Mouse (Mus musculus) urinary bladder, postnatal 14 days (tissue): Measurements from ENCODE around the gene Mrgpra2b.
"Not testable (repeated sequence)": the region's sequence is repeated elsewhere in the genome, so short reads cannot be mapped to it uniquely, and the experiment has no call there.

Source experiments
- DNase-seq: peaks from one replicate; pipeline ENCODE4 v3.0.0; 2021; ENCODE audit warnings: low spot score

Gene Mrgpra2b

DNA sequence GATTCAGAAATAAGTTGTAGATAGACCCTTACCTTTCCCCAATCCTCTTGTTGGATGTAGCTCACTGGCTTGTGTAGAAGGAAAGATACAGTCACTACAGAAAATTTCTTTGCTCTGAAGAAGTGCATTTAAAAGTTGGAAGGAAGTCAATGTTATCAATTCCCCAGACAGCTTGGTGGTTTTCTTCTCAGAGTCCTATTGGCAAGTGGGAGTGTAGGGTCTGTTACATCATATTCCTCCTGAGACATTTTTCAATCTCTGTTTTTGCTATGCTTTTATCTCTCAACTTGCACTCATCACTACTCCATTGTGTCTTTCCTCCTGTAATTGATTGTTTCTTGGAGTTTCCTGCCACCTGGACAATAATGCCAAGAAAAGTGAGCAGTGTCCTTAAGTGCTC is at the start of gene Mrgpra2b:
TSS of gene Mrgpra2b (minus strand) at position 101 of the 400 bp plus-strand sequence.
- no peak for DNase-seq

DNA sequence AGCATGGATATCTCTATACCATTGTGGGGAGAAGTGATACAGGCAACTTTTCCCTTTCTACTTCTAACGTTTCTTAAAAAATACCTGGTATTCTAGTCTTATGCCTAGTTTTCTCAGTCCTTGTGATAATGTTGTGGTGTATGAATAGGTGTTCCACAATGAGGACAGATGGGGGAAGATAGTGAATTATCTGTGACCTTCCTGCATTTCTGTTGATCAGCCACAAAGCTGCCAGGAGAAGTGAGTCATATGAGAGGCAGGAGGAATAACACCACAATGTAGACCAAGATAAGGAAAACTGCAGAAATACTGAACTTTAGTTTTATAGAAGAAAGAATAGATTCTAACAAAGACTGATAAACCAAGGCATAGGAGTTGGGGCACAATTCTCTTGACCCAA is 12.3 kb downstream of the Mrgpra2b start:
- DNase-seq, result no peak

DNA sequence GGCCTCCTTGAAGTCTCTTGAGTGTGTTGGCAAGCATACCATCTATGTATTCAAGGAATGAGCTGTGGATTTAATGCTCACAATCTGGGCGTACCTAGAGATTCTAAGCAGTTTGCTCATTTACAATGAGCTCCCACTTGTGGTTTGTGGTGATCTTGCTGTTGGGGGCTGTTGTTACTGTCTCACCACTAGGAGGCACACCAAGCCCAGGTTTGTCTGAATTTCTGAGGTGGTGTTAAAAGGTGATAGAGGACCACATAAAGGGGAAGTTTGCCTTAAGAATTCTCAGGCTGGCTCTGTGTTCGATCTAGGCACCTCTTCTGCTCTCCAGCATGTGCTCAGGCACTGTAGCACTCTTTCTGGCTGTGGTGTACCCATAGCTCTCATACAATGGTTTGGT is 13.6 kb downstream of the Mrgpra2b start:
- DNase-seq, result no peak

DNA sequence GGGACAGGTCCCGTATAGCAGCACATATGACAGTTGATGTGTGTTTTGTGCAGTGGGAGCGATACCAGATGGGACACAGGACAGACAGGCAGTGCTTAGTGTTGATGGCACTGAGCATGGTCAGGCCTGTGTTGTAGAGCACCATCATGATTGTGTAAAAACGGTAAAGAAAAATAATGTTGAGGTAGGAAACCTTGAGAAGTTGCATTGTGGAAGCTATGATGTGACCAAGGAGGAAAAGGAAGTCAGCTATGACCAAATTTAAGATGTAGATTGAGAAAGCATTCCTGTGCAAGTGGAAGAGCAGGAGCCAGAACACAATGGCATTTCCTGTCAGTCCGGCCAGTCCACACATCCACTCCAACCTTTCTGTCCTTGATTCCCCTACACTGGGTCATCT is 25.7 kb downstream of the Mrgpra2b start:
- DNase-seq, result no peak

DNA sequence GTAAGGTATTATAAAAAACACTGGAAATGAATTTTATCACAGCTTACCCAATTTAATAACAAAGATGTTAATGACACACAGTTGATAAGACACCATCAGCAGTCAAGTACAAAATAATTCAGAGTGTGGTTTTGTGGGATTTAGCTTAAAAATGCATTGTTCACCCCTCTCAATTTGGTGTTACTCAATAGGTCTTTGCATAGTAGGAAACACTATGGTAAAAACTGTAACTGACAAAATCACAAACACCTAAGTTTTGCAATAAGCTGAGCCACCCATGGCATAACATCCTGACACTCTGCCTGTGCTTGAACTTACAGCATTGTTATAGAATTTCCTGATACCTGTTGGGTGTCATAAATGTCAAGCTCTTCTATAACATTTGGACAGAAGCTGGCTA is 37.4 kb downstream of the Mrgpra2b start:
- DNase-seq, result not testable (repeated sequence)

DNA sequence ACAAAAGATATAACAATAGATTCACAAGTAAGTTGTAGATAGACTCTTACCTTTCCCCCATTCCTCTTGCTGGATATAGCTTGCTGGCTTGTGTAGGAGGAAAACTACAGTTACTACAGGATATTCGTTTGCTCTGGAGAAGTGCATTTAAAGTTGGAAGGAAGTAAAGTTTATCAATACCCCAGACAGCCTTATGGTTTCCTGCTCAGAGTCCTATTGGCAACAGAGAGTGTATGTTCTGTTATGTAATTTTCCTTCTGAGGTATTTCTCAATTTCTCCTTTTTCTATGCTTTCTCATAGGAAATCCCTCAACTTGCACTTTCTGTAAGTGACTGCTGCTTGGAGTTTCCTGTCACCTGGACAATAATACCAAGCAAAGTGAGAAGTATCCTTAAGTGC is 39.2 kb downstream of the Mrgpra2b start:
- DNase-seq, result not testable (repeated sequence)

DNA sequence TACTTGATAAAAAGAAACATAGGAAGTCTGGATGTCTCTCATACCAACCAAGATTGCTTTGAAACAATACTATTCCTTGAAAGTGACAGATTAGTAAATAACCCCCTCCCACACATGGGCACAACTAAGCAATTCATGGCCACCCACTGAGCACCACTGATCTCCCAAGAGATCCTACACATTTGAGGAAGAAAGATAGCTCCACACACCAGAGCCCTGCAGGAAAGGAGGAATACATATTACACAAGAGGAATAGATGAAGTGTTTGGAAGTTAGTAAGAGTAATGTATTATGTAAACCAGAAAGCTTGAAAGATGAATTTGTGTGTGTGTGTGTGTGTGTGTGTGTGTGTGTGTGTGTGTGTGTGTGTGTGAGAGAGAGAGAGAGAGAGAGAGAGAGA is 45.5 kb downstream of the Mrgpra2b start:
- not testable (repeated sequence) for DNase-seq

DNA sequence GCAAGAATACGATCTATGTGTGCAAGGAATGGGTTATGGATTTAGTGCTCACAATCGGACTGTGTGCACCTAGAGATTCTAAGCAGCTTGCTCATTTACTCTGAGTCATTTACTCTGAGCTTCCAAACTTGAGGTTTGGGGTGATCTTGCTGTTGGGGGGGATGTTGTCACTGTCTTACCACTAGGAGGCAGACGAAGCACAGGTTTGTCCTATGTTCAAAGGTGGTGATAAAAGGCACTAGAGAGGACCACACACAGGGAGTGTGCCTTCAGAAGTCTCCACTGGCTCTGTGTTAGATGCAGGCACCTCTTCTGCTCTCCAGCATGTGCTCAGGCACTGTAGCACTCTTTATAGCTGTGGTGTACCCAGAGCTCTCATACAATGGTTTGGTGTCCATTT is 54.8 kb downstream of the Mrgpra2b start:
- not testable (repeated sequence) for DNase-seq

DNA sequence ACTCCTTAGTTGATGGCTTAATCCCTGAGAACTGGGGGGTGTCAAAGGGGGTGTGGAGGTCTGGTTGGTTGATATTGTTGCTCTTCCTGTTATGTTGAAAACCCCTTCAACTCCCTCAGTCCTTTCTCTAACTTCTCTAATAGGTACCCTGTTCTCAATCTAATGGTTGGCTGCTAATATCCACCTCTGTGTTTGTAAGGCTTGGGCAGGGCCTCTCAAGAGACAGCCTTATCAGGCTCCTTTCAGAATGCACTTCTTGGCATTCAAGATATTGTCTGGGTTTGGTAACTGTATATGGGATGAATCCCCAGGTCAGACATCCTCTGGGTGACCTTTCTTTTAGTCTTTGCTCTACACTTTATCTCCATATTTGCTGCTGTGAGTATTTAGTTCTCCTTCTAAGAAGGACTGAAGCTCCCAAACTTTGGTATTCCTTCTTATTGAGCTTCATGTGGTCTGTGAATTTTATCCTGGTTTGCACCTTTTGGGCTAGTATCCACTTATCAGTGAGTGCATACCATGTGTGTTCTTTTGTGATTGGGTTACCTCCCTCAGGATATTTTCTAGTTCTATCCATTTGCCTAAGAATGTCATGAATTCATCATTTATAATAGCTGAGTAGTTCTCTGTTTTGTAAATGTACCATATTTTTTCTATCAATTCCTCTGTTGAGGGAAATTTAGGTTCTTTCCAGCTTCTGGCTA is 63.2 kb downstream of the Mrgpra2b start:
- not testable (repeated sequence) for DNase-seq

DNA sequence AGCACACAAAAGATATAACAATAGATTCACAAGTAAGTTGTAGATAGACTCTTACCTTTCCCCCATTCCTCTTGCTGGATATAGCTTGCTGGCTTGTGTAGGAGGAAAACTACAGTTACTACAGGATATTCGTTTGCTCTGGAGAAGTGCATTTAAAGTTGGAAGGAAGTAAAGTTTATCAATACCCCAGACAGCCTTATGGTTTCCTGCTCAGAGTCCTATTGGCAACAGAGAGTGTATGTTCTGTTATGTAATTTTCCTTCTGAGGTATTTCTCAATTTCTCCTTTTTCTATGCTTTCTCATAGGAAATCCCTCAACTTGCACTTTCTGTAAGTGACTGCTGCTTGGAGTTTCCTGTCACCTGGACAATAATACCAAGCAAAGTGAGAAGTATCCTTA is 76.6 kb downstream of the Mrgpra2b start, which contains the start of gene Mrgpra2a:
TSS of gene Mrgpra2a (minus strand) at position 125 of the 400 bp plus-strand sequence.
- not testable (repeated sequence) for DNase-seq

DNA sequence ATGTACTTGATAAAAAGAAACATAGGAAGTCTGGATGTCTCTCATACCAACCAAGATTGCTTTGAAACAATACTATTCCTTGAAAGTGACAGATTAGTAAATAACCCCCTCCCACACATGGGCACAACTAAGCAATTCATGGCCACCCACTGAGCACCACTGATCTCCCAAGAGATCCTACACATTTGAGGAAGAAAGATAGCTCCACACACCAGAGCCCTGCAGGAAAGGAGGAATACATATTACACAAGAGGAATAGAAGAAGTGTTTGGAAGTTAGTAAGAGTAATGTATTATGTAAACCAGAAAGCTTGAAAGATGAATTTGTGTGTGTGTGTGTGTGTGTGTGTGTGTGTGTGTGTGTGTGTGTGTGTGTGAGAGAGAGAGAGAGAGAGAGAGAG is 82.9 kb downstream of the Mrgpra2b start:
- not testable (repeated sequence) for DNase-seq

DNA sequence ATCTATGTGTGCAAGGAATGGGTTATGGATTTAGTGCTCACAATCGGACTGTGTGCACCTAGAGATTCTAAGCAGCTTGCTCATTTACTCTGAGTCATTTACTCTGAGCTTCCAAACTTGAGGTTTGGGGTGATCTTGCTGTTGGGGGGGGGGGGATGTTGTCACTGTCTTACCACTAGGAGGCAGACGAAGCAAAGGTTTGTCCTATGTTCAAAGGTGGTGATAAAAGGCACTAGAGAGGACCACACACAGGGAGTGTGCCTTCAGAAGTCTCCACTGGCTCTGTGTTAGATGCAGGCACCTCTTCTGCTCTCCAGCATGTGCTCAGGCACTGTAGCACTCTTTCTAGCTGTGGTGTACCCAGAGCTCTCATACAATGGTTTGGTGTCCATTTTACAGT is 92.2 kb downstream of the Mrgpra2b start:
- DNase-seq, result not testable (repeated sequence)

DNA sequence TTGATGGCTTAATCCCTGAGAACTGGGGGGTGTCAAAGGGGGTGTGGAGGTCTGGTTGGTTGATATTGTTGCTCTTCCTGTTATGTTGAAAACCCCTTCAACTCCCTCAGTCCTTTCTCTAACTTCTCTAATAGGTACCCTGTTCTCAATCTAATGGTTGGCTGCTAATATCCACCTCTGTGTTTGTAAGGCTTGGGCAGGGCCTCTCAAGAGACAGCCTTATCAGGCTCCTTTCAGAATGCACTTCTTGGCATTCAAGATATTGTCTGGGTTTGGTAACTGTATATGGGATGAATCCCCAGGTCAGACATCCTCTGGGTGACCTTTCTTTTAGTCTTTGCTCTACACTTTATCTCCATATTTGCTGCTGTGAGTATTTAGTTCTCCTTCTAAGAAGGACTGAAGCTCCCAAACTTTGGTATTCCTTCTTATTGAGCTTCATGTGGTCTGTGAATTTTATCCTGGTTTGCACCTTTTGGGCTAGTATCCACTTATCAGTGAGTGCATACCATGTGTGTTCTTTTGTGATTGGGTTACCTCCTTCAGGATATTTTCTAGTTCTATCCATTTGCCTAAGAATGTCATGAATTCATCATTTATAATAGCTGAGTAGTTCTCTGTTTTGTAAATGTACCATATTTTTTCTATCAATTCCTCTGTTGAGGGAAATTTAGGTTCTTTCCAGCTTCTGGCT is 100.7 kb downstream of the Mrgpra2b start:
- not testable (repeated sequence) for DNase-seq
